Mouse (Mus musculus): Measurements from ENCODE around the gene Nkain4.
A peak's percentile ranks its signal among the peaks of the same experiment; 100 is the strongest.

Nkain4 gene

GRCm38 (mm10) chr2:180954061-180955047 lies at the start of gene Nkain4:
TSS of gene Nkain4 (minus strand) at chr2:180954699.
- no peak for DNase-seq (ENCODE audit: low spot score)

DNA sequence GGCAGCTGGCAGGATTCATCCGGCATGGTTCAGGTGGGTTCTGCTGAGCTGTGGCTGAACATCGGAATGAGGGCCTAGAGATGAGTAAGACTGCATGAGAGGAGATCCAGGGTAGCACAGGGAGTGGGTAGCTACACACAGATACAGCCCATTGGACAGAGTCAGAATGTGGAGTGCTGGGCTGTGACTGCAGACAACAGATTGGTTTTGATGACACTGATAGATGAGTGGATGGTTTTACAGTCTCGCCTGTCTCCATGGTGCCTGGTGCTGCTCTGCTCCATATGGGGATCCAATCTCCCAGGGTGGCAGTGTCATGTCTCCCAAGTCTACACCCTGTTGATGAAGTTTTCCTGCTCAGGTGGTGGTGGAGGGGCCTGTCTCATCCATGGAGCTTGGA lies 42.4 kb upstream of the Nkain4 start:
- no peak for DNase-seq (ENCODE audit: low spot score)

GRCm38 (mm10) chr2:180996436-180996835 lies 41.9 kb upstream of the Nkain4 start:
- DNase-seq (ENCODE audit: low spot score) = no peak

DNA sequence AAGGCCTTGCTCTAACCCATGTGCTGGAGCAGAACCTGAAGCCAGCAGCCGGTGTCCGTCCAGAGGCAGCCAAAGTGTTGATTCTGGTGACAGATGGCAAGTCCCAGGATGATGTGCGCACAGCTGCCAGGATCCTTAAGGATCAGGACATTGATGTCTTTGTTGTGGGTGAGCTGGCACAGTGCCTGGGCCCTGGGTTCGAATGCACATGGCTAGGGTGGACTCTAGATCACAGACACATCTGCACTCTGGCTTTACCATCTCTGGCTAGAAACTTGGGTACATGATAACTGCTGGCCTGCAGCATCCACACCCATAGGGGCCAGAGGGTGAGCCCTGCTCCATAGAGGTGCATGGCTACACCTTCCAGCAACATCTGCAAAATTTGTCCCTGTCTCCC lies 41.0 kb upstream of the Nkain4 start:
- DNase-seq (ENCODE audit: low spot score) = no peak

GRCm38 (mm10) chr2:180994360-180994759 lies 39.9 kb upstream of the Nkain4 start:
- no peak for DNase-seq (ENCODE audit: low spot score)

DNA sequence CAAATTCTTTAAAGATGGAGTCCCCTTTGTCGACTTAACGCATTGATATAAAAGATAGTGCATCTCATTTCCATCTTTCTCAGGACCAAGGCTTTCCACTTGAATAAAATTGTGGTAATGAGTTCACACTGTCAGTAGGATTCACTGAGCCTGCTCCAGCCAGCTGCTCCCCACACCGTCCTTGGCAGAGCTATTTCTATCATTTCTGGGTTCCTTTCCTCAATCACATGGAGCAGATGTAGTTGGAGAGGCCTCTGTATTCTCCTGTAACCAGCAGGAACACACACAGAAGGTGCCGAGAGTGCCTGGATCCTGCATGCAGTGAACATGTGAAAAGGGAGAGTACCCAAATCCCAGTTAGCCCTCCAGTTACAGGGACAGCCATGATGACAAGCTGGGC lies 35.8 kb upstream of the Nkain4 start:
- no peak for DNase-seq (ENCODE audit: low spot score)

- DNase-seq (ENCODE audit: low spot score) = no peak
Observed at GRCm38 (mm10) chr2:180988948-180989347, 34.4 kb upstream of the Nkain4 start.

DNA sequence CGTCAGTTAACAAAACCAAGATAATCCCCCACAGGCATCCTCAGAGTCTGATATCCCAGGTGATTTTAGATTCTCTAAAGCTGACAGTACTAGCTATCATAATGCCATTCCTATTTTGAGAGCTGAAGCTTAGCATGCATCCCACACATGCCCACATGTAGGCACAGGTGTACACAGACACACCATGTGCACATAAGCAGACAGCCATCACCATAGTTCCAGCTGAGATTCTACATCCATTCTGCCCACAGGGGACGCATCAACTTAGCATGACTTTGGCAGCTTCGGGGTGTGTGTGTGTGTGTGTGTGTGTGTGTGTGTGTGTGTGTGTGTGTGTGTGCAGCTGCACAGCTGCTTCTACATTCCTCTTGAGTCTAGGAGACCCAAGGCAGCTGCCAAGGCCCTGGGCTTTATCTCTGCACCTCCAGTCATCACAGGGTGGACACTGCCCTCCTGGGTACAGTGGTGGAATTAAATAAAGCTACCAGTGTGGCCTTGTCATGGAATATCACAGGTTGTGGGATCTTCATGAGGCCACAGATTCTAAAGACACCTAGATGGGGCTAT lies 33.9 kb upstream of the Nkain4 start:
- no peak for DNase-seq (ENCODE audit: low spot score)

DNA sequence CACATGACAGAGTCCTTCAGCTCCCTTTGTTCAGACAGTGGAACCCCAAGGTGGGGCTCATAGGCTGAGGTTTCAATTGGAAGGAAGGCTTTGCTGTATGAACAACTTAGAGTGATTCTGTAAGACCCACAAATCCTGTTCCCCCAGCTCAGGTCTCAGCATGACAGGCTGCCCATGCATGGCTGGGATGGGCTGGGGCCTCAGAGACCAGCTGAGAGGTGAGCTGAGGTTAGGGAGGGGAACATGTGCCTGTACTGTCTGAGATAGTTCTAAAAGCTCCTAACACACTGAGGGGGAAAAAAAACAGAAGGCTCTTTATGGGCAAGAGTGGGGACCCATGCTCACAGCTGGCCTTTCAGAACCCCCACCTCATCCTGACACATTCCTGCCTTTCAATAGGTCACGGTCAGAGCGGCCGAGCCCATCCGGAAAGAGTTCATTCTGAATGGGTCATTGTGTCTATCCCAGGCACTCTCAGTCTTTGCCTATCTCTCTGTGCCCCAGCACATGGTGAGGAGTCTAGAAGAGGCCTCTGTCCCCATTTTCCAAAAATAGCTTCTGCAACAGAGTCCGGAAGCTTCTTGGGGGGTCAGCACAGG lies 33.0 kb upstream of the Nkain4 start:
- DNase-seq (ENCODE audit: low spot score) = no peak

DNA sequence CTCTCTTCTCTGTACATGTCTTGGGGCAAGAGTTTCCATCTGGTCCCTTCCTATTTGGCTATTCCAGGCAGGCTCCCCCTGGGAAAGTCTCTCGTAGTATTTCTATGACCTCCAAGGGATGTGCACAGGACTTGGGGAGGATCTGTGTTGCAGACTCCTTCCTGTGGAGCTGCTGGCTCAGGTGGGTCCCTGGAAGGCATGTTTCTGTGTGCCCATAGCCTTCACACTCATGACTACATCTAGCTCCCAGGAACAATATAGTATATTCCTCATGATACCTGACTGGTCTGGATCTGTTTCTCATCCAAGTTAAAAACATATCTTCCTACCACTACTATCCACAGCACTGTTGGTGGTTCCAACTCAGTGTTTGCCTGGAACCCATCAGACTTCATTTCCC lies 32.5 kb upstream of the Nkain4 start:
- no peak for DNase-seq (ENCODE audit: low spot score)

GRCm38 (mm10) chr2:180986449-180986848 lies 31.9 kb upstream of the Nkain4 start, which contains the start of gene Col20a1:
TSS of gene Col20a1 (plus strand) at chr2:180986535.
- DNase-seq (ENCODE audit: low spot score) = no peak

- no peak for DNase-seq (ENCODE audit: low spot score)
Observed at GRCm38 (mm10) chr2:180985635-180986034, 31.1 kb upstream of the Nkain4 start.

DNA sequence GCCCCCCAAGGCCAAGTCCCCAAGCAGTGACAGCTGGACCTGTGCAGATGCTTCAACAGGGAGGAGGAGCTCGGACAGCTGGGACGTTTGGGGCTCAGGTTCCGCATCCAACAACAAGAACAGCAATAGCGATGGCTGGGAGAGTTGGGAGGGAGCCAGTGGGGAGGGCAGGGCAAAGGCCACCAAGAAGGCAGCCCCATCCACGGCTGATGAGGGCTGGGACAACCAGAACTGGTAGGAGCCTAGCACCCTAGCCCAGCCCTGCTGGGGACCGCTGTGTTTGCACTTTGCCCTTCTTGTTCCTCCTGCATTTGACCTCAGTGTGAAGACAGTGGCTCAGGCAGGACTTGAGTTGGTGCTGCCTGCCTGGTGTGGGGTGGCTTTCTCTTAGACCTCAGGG lies 26.6 kb upstream of the Nkain4 start:
- no peak for DNase-seq (ENCODE audit: low spot score)

DNA sequence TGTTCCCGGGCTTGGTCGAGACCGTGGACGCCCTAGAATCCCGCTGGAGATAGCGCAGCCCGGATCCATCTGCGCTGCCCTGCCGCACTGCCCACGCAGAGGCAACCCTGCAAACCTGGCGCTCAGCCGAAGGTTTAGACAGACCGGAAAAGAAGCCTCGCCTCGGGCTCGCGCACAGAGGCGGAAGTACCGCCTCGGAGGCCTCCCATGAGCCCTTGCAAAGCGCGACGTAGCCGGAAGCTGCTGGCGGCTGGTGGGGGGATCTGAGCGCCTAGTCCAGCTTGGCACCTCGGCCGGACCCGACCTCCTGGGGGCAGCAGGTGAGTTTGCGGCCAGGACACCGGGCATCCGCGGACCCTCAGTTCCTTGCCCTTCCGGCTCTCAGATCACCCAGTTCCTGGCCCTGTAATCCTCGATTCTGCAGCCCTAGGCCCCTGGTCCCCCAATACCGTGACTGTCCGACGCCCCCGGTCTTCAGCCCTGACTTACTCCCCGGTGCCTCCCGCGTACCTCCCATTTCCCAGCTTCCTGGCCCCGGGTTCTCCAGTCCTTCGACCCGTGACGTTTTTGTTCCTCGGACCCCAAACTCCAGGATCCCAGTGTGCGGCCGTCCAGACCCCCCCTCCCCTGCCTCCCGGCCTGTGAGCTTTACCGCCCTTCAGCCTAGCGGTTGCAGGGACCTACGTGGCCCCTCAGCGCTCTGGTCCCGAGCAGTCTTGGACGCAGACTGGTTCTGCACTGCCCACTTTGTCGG lies 12.7 kb upstream of the Nkain4 start, which contains the start of gene Arfgap1:
Gene Arfgap1 (plus strand): TSS at position 216 of the 754 bp plus-strand sequence.
- DNase-seq (ENCODE audit: low spot score) = peak; percentile 81

DNA sequence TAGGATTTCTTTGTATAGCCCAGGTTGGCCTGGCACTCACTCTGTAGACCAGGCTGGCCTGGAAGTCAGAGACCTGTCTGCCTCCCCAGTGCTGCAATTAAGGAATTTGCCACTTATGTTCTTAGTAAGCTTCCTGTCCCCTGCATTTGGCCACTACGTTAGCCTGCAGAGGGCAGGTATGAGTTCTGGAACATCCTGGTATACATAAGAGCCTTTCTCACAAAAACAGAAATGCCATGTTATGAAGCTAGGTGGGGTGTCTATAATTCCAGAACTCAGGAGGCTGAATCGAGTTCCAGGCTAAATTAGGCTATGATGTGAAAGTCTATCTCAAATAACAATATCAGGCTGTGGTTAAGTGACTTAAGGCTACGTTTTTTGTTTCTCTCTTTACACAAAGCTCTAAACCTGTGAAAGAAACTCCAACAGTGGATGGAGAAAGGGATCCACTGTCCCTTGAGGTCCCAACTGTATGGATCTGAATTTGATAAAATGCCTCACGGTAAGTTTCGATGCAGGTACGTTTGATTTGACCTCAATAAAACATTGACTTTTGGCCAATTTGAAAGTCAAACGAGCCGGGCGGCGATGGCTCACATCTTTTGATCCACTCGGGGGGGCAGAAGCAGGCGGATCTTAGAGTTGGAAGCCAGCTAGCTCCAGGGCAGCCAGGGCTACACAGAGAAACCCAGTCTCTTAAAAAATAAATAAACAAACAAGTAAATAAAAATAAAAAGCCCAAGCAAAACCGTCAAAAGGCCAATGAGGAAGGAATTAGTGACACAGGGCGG lies 11.8 kb upstream of the Nkain4 start:
- no peak for DNase-seq (ENCODE audit: low spot score)

- peak; percentile 56 for DNase-seq (ENCODE audit: low spot score)
Observed at GRCm38 (mm10) chr2:180963956-180964355, 9.5 kb upstream of the Nkain4 start.

DNA sequence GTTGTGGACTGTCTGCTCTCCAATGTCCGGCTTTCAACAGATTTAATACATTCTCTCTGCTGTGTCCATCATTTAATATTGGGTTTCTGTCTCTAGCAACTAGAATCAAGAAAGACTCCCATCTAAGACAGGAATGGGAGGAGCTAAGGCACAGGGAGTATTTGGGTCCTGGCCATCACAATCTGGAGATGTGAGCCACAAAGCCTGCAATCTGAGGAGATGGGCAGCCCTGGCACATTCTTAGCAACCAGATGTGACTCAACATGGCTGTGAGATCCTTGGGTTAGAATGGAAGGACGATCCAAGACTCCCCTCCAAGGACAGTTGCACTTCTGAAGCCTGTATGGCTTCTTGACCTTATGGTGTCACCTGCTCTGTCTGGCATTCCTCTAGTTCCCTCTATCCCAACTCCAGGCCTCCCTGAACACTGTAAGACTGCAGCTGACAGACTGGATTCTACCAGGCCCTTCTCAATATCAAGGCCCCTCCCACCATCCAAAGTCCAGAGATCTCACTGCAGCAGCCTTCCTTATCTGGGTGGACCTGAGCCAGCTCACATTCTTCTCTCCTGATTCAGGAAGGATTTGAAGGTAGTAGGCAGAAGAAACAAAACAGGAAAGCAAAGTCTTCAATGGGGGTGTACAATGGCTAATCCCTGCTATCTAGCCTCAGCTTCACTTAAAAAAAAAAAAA lies 8.3 kb upstream of the Nkain4 start:
- no peak for DNase-seq (ENCODE audit: low spot score)

GRCm38 (mm10) chr2:180960187-180960586 lies 5.7 kb upstream of the Nkain4 start:
- DNase-seq (ENCODE audit: low spot score) = no peak

DNA sequence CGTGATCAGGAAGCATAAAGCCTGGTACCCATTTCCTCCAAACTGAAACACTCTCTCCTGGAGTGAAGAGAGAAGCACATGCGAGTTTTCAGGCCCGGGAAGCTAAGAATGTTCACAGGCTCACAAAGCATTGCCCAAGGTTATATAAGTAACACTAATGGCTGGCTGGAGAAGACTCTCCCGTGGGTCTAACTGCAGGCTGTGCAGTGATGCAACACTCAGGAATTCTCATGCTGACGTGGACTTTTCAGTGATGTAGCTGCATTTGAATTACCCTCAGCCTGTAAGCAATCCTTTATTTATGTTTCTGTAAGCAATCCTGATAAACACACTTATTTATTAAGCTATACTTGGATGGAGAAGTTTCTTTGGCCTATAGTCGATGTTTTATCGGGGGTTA lies 5.1 kb upstream of the Nkain4 start:
- no peak for DNase-seq (ENCODE audit: low spot score)

GRCm38 (mm10) chr2:180953638-180954037 lies 861 bp downstream of the Nkain4 start:
- DNase-seq (ENCODE audit: low spot score) = no peak

- DNase-seq (ENCODE audit: low spot score) = no peak
Observed at GRCm38 (mm10) chr2:180952731-180953171, 1.7 kb downstream of the Nkain4 start.
